Mouse (Mus musculus) kidney, embryonic 16.5 days (tissue): ENCODE data around the gene Tac2. TPM values are rescaled to one million over a fixed set of nuclear protein-coding genes. Genes with fewer than 3 reads are reported as not detected.

Source experiments
- polyA plus RNA-seq: library from polyadenylated mRNA; unstranded; fragments of >200 nt; fragmentation: Nextera tagmentation; extraction: Ambion mirVana; gene quantifications from 2 replicates; pipeline ENCODE4 v1.2.1, GENCODE M21; 2015

Gene Tac2
- polyA plus RNA-seq, 1 experiment from 2014 or later = 2.0 TPM

Other genes with a start within 250 kb of the Tac2 start
- 0.85 and 1.9 TPM in 2 replicates for gene Stac3, start 222.8 kb upstream of the Tac2 start, polyA plus RNA-seq
- gene Ndufa4l2, start 209.5 kb upstream of the Tac2 start, polyA plus RNA-seq = 74.4 and 77.3 TPM in 2 replicates
- 119 and 123 TPM in 2 replicates for gene Shmt2, start 202.0 kb upstream of the Tac2 start, polyA plus RNA-seq
- 1.8 and 2.3 TPM in 2 replicates for gene Nxph4, start 189.9 kb upstream of the Tac2 start, polyA plus RNA-seq
- gene Lrp1, start 103.3 kb upstream of the Tac2 start, polyA plus RNA-seq = 70.9 and 71.7 TPM in 2 replicates
- gene Stat6, start 81.5 kb upstream of the Tac2 start, polyA plus RNA-seq = 33.8 and 37.4 TPM in 2 replicates
- 10.6 and 10.7 TPM in 2 replicates for gene Nemp1, start 57.6 kb upstream of the Tac2 start, polyA plus RNA-seq
- 28.8 and 32.1 TPM in 2 replicates for gene Nab2, start 55.9 kb upstream of the Tac2 start, polyA plus RNA-seq
- 0.31 and 0.50 TPM in 2 replicates for gene Myo1a, start 19.3 kb upstream of the Tac2 start, polyA plus RNA-seq
- gene Zbtb39, start 15.1 kb downstream of the Tac2 start, polyA plus RNA-seq = 4.0 and 4.1 TPM in 2 replicates
- gene Gpr182, start 27.3 kb downstream of the Tac2 start, polyA plus RNA-seq = 10.7 and 11.9 TPM in 2 replicates
- gene Rdh1, start 35.2 kb downstream of the Tac2 start, polyA plus RNA-seq = 0.22 and 0.23 TPM in 2 replicates
- gene Rdh16f1, start 35.3 kb downstream of the Tac2 start, polyA plus RNA-seq = 0.42 and 0.72 TPM in 2 replicates
- not detected in 2 replicates for gene Rdh9, start 51.9 kb downstream of the Tac2 start, polyA plus RNA-seq
- gene Rdh16, start 76.7 kb downstream of the Tac2 start, polyA plus RNA-seq = 1.1 and 1.6 TPM in 2 replicates
- 6.8 TPM in 2 replicates for gene Rdh19, start 125.5 kb downstream of the Tac2 start, polyA plus RNA-seq
- 1.1 and 1.3 TPM in 2 replicates for gene Rdh16f2, start 142.0 kb downstream of the Tac2 start, polyA plus RNA-seq
- not detected in 2 replicates for gene Rdh7, start 164.3 kb downstream of the Tac2 start, polyA plus RNA-seq
- gene Sdr9c7, start 174.0 kb downstream of the Tac2 start, polyA plus RNA-seq = not detected in 2 replicates